8 mouse cellular contexts compared by ENCODE assay signal in genomic region chr16:30063984-30064453, GRCm38 (mm10). TPM values are rescaled to one million over a fixed set of nuclear protein-coding genes. Genes with fewer than 3 reads are reported as not detected.
DNase-seq lines count a peak whose midpoint lies in the region; ATAC-seq and TF ChIP-seq lines count a peak whose summit lies in the region.

Hes1 (plus strand) TSS chr16:30064384.

- H3K4me3 ChIP-seq in G1E (ENCODE audit: low read depth, low read length), result peak within 1 kb of the TSS; percentile 74
- peak within 1 kb of the TSS; percentile 57 for H3K4me3 ChIP-seq in cerebellum, adult 2 months (replicated peaks; ENCODE audit: insufficient read depth, low read depth, low read length)
- H3K4me3 ChIP-seq in lung, embryonic 15.5 days, result peak within 1 kb of the TSS; percentile 77

- peak; percentile 83 for DNase-seq in G1E (ENCODE audit: low spot score)
- peak; percentile 70 to 72 for DNase-seq in cerebellum, adult 2 months
- DNase-seq in heart, postnatal 4 days, result peak; percentile 97
- DNase-seq in layer of hippocampus, adult 8-10 months (ENCODE audit: low spot score in 2 of 2), result peak; percentile 68 to 74
- DNase-seq in ovary, postnatal 36 days (ENCODE audit: low spot score), result peak; percentile 92
- DNase-seq in thymus, postnatal 25 days, result peak; percentile 75

- under 1% methylated on average over 48 of the region's 57 CpGs for WGBS in cerebellum, adult 2 months
- under 1% methylated on average over 55 of the region's 57 CpGs for WGBS in lung, embryonic 15.5 days

- H3K36me3 ChIP-seq in G1E (replicated peaks), result peaks cover 13% of the 10 kb centered on the region
- H3K36me3 ChIP-seq in lung, embryonic 15.5 days, result no peaks in the 10 kb centered on the region

- peak within 1 kb of the TSS; percentile 89 for H3K9ac ChIP-seq in lung, embryonic 15.5 days

- TF ChIP-seq POLR2A in cerebellum, adult 2 months (IDR thresholded peaks at IDR 0.05; ENCODE audit: borderline replicate concordance, insufficient read depth, low read length), result no peak

- no peaks in the 10 kb centered on the region for H3K9me3 ChIP-seq in G1E (replicated peaks)
- no peaks in the 10 kb centered on the region for H3K9me3 ChIP-seq in lung, embryonic 15.5 days

- peaks cover 24% of the 10 kb centered on the region for H3K27me3 ChIP-seq in G1E (ENCODE audit: insufficient read depth, low read length)
- H3K27me3 ChIP-seq in cerebellum, adult 2 months (ENCODE audit: control insufficient read depth, insufficient read depth, low read length), result peaks cover 11% of the 10 kb centered on the region; the same call in 1 of the 2 replicates
- H3K27me3 ChIP-seq in lung, embryonic 15.5 days, result no peaks in the 10 kb centered on the region

- ATAC-seq in G1E (ENCODE audit: extremely low read depth, insufficient number of reproducible peaks, low FRiP score, poor library complexity, severe bottlenecking), result peak; percentile 22; the same call in 1 of the 2 replicates
- peak; percentile 26; the same call in 1 of the 2 replicates for ATAC-seq in frontal cortex, adult (ENCODE audit: low TSS enrichment)
- peak; percentile 84 for ATAC-seq in lung, embryonic 15.5 days (ENCODE audit: borderline replicate concordance, extremely low read depth, low FRiP score, low TSS enrichment)

- no peak within 1 kb of the TSS; the same call in 1 of the 2 replicates for H3K27ac ChIP-seq in cerebellum, adult 2 months (ENCODE audit: insufficient read depth, low read length)
- peak within 1 kb of the TSS; percentile 99 for H3K27ac ChIP-seq in lung, embryonic 15.5 days

- peaks cover 83% of the 10 kb centered on the region for H3K4me1 ChIP-seq in G1E (ENCODE audit: insufficient read depth, low read depth, low read length)
- no peaks in the 10 kb centered on the region for H3K4me1 ChIP-seq in cerebellum, adult 2 months (ENCODE audit: control insufficient read depth, insufficient read depth, low read length)
- peaks cover 51% of the 10 kb centered on the region for H3K4me1 ChIP-seq in lung, embryonic 15.5 days

- H3K4me2 ChIP-seq in lung, embryonic 15.5 days, result peak within 1 kb of the TSS; percentile 85

- no peak for TF ChIP-seq CTCF in G1E (IDR thresholded peaks at IDR 0.05; ENCODE audit: low read depth, low read length)
- TF ChIP-seq CTCF in cerebellum, adult 2 months (IDR thresholded peaks at IDR 0.05; ENCODE audit: borderline replicate concordance, insufficient read depth, low read depth, low read length), result no peak

RNA-seq across cellular contexts. Expression of gene Hes1, which starts in this region (rescaled TPM):
- total RNA-seq in G1E (2014; fragmentation: Nextera tagmentation) (56.9 and 58.8 TPM in 2 replicates), G1E (2017) (80.3 and 80.7 TPM in 2 replicates)
- 58.2 and 71.0 TPM in 2 replicates for polyA plus RNA-seq in G1E (2012)
- 22.4 and 24.5 TPM in 2 replicates for polyA plus RNA-seq in cerebellum, adult 2 months (2012; rRNA removed)
- total RNA-seq in heart, postnatal 4 days (2021), result 10 to 100 TPM; 44.5 to 54.4 TPM
- 10 to 100 TPM; 21.8 to 37.1 (median 23.1) TPM for total RNA-seq in layer of hippocampus, adult 8-10 months (2022)
- 47.1 and 49.2 TPM in 2 replicates for polyA plus RNA-seq in lung, embryonic 15.5 days (2015; fragmentation: Nextera tagmentation; extraction: Ambion mirVana)

Comparison
In these comparisons a context has a peak if more than half of its experiments do, and no peak if none do; other contexts are left out.
1. ATAC-seq: peak in every context shown above with its lines; median percentile 84 in lung, embryonic 15.5 days; 26 in frontal cortex, adult; 22 in G1E.